Mouse (Mus musculus) urinary bladder, postnatal 25 days (tissue): ENCODE measurements around the gene Supt20.

Source experiments
- DNase-seq: peaks from one replicate; pipeline ENCODE4 v3.0.0; 2022; ENCODE audit warnings: low spot score

The Supt20 gene

DNA sequence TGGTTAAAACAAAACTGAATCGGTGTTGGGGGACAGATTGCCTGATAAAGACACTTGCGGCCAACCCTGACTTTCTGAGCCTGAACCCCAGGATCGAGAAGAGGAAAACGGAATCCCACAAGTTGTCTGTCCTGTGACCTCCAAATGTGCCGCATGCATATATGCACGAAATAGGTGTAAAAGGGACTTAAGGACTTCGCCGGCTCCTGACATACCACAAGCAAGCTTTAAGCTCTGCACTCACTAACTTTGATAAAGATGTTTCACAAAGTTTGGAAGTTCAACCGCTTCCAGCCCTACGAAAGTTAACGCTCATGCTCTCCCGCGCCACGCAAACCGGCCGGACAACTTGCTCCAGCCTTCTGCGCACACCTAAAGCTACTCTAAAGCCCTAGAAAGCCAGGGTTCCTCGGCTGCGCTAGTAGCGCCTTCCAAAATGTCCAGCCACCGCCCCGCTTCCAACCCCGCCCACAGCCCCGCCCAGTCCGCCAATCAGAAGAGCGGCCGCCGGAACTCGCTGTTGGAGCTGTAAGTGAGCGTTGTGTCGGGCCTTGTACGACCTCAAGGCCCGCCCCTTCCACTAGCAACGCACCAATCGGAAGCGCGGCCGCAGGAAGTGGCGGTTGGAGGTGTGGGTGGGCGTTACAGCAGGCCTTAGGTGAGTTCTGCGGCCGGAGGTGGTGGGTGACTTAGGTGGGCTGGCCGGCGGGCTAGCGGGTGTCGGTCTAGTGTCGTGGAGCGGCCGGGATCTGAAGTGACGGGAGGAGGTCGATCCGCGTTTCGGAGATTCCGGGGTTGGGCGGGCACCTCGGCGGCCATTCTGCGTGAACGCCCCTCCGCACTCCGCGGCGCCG is at the start of gene Supt20:
Gene Supt20, plus strand, starts transcription at position 606 of the 854 bp plus-strand sequence.
- peak; percentile 82 for DNase-seq

DNA sequence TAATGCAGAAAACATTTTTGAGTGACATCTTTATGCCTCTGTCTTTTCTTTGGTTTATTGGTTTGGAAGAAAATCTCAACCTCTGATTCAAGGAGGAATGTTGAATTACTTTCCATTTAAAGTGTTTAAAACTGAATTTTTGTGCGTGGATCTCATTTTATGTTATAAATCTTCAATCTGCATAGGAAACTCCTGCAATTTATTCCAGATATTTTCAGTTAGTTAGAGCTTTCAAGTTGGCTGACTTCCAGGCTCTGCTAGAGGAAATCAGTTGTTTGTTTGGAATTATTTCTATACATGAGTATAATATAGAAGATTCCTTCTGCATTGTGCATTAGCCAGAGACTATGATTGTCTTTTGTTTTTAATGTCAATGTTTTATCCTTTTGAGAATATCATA is 49.8 kb upstream of the Supt20 start:
- no peak for DNase-seq

DNA sequence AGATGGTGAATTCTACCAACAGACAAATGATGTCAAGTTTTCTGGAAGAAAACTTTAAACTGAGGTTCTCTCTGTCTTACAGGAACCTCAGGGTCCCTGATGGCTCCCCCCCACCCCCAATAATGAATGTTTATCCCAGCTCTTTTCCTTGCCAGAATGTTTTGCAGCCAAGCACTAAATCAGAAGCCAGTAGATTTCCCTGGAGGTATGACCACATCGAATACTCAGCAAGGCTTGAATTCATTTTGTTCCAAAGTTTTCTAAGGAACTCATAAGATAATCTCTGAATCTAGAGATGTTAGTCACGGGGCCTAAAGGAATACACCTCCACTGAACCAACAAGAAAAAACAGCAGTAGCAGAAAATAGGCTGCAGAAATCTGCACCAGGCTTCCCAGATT is 45.0 kb upstream of the Supt20 start:
- DNase-seq: no peak

DNA sequence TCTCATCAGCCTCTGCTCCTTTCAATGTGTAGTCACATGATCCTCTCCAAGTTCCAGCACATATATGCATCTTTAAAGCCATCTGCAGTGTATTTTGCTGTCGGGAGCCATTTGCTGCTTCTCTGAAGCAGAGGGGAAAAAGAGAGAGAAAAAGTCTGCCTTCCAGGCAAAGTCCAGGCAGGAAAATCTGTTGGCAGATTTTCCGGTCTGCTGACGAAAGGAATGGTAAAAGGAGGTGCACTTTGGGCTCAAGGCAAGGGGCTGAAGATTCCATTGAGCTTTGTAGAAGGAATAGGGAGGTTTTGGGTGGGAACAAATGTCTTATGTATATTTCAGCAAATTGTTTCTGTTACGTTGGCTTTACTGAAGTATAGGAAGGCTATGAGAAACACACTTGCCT is 41.0 kb upstream of the Supt20 start:
- DNase-seq: no peak

DNA sequence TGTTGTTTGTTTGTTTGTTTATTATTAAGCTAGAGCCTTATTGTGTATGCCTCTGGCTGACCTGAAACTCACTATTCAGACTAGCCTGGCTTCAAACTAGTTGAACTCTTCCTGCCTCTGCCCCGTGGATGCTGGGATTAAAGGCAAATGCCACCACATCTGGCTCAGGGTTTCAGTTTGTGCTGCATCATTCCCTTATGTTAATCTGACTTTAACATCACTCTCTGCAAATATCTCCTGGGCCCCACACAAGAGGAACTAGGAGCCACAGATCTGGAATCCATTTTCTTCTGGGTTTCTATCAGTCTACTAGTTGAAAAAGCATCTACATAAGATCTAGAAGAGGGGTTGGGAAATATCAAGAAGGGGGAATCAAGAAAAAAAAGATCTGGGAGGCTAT is 38.4 kb upstream of the Supt20 start:
- no peak for DNase-seq

DNA sequence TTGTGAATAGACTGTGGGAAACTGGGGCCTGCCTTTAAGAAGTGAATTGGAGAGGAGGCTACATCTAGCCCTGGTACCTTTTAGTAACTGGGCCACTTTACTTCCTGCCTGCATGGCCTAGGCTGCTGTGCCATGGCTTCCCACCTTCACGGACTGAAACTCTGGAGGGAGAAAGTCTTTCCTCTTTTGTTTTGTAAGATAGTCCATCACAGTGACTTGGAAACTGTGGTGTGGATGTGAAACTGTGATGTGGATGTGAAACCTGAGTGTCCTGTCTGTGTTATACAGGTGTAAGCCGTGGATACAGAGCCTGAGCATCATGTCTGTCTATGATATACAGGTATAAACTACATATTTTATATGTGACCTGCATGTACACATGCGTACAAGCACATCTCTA is 35.5 kb upstream of the Supt20 start:
- no peak for DNase-seq

DNA sequence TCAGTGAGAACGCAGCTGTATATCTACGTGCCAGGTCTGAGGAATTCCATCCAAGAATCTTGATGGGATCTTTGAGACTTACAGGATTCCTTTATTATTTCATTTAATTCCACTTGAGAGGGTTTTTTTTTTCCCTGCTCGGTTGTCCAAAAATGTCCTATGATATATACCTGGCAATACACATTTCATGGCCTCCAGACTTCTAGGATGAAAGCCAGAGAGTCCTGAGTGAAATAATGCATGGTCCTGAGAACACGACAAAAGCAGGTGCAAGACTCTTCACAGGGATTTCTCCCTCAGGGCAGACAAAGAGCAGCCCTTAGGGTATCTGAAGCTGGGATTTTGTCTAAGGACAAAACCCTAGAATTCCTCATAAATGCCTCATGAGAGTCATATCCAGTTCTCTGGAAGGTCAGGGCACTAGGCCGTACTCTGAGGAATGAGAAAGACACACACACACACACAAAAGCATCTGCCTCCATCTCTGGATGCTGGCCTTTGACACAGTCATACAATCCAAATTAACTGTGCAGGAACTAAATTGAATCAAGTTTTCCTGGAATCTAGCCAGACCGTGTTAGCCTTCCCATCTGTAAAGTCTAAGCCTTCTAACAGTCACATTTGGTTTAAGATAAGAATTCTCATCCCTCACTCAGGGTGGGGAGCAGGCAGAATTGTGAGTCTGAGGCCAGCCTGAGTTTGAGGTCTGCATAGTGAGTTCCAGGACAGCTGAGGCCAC is 34.5 kb upstream of the Supt20 start:
- DNase-seq: no peak

DNA sequence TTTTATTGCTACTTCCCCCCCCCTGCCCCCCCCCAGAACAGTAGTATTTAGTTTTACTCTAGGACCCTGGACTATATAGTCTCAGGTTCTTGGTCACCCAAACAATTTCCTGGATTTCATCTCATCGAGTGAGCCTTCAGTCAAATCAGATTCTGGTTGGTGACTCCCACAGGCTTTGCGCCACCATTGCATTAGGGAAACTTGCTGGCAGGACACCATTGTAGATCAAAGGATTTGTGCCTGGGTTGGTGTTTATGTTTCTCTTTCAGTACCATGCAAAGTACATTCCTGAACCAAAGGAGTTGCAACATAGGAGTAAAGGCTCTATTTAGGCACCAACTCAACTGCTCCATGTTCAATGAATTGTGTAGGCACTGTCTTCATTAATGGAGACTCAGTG is 32.9 kb upstream of the Supt20 start:
- DNase-seq: no peak

DNA sequence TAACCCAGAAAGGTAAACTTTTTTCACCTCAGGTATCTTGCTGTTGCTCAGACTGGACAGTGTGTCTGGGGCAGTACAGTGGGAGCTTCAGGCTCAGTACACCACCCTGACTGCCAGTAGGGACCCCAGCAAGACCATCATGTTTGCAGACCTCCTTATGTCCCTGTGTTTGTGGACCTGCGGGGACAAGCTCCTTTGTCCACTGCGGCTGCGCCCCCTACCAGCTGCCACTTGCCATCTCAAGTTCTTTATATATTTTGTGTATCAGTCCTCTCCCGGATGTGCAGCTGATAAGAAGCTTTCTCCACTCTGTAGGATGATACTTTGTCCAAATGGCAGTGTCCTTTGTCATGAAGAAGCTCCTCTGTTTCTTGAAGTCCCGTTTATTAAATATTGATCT is 30.2 kb upstream of the Supt20 start:
- DNase-seq: no peak

DNA sequence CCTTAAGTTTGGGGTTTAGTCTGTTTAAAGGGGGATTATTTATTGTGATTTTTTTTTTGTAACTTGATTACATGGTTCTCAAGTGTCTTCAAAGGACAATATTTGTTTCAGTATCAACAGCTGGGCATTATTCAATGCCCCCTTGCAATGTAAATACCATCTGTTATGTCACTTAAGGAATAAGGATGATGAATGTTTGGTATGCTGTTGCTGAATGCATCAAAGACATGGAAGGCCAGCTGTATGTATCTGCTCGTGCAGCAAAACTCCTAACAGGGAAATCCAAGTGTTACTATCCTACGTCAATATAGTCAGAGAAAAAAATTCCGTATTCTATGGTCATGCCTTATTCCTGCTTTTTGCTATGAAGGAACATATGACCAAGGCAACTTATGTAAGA is 24.5 kb upstream of the Supt20 start:
- no peak for DNase-seq

DNA sequence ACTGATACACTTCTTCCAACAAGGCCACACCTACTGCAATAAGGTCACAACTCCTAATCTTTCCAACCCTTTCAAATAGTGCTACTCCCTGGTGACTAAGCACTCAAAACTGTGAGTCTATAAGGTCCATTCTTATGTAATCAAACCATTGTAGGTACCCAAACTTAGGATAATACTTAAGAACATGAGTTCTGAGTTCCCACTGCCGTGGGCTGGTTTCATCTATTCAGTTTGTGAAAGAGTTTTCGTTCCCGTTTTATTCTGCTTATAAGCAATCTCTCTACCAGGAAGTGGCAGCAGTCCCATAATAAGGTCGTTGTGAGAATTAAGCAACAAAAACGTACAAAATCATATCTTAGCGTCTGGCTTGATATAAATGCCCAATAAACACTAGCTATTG is 23.9 kb upstream of the Supt20 start:
- DNase-seq: no peak

DNA sequence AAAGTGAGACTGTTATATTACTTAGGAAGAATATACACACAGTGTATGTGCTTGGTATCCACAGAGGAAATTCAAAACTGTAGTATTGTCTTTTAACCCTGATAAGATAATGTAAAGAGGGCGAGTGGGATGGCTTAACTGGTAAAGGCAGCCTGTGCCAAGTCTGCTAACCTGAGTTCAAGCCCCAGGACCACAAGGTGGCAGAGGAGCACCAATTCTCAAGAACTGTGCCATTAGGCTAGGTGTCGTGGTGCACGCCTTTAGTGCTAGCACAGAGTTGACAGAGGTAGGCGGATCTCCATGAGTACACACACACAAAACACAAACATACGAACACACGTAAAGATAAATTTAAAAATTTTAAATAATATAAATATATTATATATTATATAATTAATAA is 23.0 kb upstream of the Supt20 start:
- no peak for DNase-seq

DNA sequence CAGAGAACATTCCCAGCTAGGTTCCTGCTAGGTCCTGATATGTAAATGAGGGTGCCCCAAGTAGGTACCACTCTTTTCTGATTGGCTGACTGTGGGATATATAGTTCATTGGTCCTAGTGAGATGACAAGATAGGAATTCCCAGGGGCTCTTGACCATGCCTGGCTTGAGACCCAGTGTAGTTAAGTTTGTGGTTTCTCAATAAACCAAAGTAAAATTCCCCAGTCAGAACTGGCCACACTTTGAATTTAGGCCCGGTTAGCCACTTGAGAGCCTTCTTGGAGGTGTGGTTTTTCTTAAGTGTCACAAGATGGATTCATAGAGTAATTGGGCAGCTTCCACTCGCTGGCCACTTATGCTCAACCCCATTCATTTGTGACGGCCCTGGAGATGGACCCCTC is 20.5 kb upstream of the Supt20 start:
- DNase-seq: no peak

DNA sequence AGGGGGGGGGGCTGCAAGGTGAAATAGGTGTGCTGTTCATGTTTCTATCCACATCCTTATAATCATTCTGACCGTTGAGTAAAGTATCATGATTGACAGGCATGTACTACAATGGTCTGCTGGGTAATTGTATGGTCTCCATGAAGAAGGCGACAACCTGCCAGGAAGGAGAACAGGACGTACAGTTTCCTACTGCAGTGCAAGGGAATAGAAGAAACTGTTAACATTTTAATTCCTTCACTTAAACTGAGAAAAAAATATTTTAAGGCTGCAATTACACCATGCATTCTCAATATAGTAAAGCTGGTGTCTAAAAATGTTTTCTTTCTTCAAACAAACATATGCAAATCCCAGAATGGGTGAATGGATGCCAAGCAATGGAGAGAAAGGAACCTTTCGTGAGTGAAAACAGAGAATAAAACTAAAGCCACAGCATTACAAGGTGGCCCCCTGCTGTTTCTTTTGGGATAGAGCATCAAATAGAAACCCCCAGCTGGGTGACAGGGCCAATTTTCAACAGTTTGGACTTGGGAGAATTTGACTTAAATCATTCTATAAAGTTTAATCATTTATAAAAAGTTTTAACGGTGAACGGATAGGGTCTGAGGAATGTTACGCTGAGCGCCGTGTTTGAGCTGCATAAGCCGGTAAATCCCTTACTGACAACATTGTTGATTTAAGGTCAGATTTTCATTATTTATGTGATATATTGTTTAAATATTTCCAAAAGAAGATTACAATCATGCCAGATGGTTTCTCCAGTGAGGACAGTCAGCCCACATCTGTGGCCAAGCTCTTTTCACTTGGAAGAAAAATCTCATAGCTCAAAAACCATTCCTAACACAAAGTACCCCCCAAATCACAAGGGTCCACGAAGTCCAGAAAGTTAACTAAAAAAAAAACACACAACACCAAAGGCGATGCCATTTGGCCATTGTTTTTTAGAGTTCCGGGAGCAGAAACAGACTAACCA is 19.8 kb upstream of the Supt20 start:
- DNase-seq: peak; percentile 19

DNA sequence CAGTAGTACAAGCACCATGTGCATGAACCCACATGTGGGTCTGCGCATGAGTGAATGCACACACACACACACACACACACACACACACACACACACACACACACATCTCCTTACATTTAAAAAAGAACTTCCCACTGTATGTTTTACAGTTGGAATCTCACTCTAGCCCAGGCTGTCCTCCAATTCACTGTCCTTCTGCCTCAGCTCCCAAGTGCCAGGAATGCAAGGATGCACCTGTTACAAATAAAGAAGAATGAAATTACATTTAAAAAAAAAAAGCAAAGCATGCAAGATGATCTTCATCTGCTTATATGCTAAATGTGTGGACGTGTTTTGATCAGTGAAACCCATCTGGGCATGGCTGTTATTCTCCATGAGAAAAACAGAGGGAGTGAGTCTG is 15.8 kb upstream of the Supt20 start:
- no peak for DNase-seq

DNA sequence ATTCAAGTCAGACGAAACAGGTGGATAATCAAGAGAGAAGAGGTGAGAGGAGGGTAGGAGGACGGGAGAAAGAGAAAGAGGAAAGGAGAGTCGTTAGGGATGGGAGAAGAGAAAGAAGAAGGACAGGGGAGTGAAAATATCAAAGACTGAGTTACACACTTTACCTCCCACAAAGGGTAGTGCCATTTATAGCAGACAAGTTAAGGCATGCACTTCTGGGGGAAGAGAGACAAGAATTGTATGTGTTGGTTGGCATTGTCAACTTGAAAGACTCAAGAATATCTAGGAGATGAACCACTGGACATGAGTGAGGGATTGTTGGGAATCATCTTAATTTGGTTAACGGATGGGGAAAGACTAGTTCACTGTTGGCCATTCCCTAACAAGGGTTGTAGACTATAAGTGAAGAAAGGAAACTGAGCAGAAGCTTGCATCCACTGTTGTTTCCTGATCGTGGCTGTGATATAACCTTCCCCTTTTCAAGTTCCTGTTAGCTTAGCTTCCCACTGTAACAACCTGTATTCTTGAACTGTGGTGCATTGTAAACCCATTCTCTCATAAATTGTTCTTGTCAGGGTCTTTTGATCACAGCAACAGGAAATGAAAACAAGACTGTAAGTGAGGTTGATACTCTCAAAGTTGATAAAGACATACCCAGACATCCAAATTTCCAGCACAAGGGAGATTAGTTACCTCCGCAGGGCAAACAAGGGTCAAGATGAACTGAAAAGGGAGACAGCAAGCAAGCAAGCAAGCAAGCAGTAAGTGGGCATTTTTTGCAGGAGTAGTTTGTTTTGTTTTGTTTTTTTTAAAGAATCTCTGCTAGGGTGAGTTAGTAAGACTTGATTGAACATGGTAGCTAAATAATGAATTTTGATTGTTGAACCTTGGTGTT is 11.1 kb upstream of the Supt20 start:
- no peak for DNase-seq

DNA sequence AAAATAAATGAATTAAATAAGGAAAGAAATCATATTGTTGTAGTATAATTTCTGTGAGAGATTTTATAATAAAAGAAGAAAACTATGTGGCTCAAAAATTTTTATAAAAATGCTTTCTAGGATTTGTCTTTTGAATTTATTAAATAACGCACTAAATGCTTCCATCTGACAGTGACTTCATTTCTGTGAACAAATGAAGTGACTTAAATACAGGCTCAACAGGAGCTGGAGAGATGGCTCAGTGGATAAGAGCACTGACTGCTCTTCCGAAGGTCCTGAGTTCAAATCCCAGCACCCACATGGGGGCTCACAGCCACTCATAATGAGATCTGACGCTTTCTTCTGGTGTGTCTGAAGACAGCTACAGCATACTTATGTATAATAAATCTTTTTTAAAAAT is 7.4 kb upstream of the Supt20 start:
- DNase-seq: no peak

DNA sequence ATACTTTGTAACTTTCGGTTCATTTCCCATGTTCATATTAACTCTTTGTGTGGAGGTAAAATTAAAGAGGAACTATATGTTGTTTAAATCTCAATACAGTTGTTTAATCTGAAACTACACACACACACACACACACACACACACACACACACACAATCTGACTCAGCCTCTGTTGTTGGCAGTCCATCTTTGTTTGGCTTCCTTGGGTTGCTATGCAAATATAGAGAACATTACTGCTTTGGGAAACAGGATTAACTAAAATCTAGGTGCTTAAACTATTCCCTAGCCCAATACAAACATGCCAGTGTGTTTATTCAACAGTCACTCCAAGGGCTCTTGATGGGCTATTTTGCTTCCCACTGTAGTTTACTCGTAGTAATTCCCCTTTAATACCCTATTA is 5.4 kb upstream of the Supt20 start:
- no peak for DNase-seq

DNA sequence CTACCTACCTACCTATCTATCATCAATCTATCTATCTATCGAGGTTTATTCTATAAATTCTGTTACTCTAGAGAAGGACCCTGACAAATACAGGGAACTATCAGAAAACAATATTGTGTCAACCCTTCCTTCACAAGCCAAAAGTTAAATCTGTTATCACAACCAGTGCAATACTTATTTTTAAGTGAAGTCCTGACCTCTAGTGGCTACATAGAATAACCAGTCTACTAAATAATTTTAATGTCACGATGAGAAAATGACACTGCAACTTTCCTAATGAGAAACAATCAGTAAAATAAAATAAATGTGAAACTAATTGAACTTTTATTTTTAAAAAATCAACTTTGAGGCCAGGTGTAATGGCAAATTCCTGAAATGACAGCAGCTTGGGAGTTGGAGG is 3.5 kb upstream of the Supt20 start:
- no peak for DNase-seq

DNA sequence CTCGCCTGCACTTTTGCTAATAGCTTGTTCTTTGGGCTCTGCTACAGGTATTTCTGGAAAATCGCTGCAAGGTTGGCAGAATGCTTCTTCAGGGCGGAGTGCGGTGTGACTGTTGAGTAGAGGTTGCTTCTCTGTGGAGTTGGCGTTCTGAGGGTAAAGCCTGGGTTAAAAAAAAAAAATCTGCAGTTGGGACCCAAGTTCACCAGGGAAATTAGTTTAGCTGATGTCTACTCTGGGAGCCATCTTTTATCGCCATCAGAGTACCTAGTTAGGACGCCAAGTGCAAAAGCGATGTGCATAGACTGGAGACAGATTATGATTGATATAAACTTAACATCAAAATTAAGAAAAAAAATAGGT is 429 bp downstream of the Supt20 start:
- DNase-seq: no peak

DNA sequence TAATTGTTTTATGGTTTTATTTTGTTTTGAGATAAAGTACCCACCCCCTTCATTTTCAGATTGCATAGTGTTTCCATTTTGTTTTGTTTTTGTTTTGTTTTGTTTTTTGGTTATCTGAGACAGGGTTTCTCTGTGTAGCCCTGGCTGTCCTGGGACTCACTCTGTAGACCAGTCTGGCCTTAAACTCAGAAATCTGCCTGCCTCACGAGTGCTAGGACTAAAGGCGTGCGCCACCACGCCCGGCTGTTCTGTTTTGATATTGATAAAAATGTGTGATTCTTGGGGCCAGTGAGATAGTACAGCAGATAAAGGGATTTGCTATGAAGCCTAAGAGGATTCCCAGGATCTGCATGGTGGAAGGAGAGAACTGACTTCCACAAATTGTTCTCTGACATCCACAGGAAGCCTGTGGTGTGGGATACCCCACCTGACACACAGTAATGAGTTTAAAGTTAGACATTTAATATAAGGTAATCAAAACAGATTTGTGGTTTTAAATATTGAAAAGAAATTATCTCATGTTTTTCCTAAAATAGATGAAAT is 7.2 kb downstream of the Supt20 start:
- DNase-seq: no peak
